Mouse (Mus musculus) intestine, embryonic 14.5 days (tissue): Measurements from ENCODE around the gene Nudt2. TPM values are rescaled to one million over a fixed set of nuclear protein-coding genes. Genes with fewer than 3 reads are reported as not detected.

Experiments
- ATAC-seq: fragments of 200-750 bp; cut with Nextera tagmentation; replicated peaks from 2 replicates; pipeline ENCODE4 v1.8.0; 2017; ENCODE audit warnings: low read depth, moderate number of reproducible peaks, moderate TSS enrichment, moderate library complexity; ENCODE audit not compliant: low FRiP score, low TSS enrichment
- DNase-seq: peaks from one replicate; pipeline ENCODE4 v3.0.0-alpha.2; 2018; ENCODE audit warnings: low spot score
- H3K27ac ChIP-seq: fragments of 300-500 bp; sonication (generic); 2 replicates; pipeline ENCODE4 v1.5.1; 2014; ENCODE audit warnings: low read depth, mild to moderate bottlenecking, control low read depth
- H3K27me3 ChIP-seq: fragments of 300-500 bp; sonication (generic); replicated peaks from 2 replicates; pipeline ENCODE4 v1.6.1; 2014; ENCODE audit warnings: low read length, control low read depth; ENCODE audit not compliant: control insufficient read depth, insufficient read depth
- H3K36me3 ChIP-seq: fragments of 300-500 bp; sonication (generic); 2 replicates; pipeline ENCODE4 v1.6.1; 2014; ENCODE audit warnings: low read length, control low read depth; ENCODE audit not compliant: control insufficient read depth, insufficient read depth
- H3K4me1 ChIP-seq: fragments of 300-500 bp; sonication (generic); replicated peaks from 2 replicates; pipeline ENCODE4 v1.6.1; 2014; ENCODE audit warnings: low read length, control low read depth, mixed read lengths; ENCODE audit not compliant: control insufficient read depth, insufficient read depth
- H3K4me2 ChIP-seq: fragments of 300-500 bp; sonication (generic); 2 replicates; pipeline ENCODE4 v1.6.1; 2014; ENCODE audit warnings: low read length
- H3K4me3 ChIP-seq: fragments of 300-500 bp; sonication (generic); 2 replicates; pipeline ENCODE4 v1.5.1; 2014; ENCODE audit warnings: low read depth, low read length, control low read depth, mixed read lengths
- H3K9ac ChIP-seq: fragments of 300-500 bp; sonication (generic); 2 replicates; pipeline ENCODE4 v1.6.1; 2014; ENCODE audit warnings: mild to moderate bottlenecking, low read length
- H3K9me3 ChIP-seq: fragments of 300-500 bp; sonication (generic); 2 replicates; pipeline ENCODE4 v1.6.1; 2016; ENCODE audit warnings: low read length, control low read depth; ENCODE audit not compliant: control insufficient read depth
- WGBS: fragments of 180-500 bp; shearing (Covaris S2); extraction: QIAGEN DNeasy Blood & Tissue Kit; methylation state at CpG from one replicate; pipeline ENCODE4 v1.1.7; 2014; 5-methylcytosine and 5-hydroxymethylcytosine counted together
- polyA plus RNA-seq: library from polyadenylated mRNA; unstranded; fragments of >200 nt; fragmentation: Nextera tagmentation; extraction: Ambion mirVana; gene quantifications from 2 replicates; pipeline ENCODE4 v1.2.1, GENCODE M21; 2014

Nudt2 gene
- polyA plus RNA-seq, 1 experiment from 2014 or later, result 58.7 TPM

GRCm38 (mm10) chr4:41506156-41506555 is 41.2 kb downstream of the Nudt2 start:
- Histone ChIP-seq H3K27ac (no peak overlapping the region), H3K4me2 (peak overlapping the region; percentile 65), H3K9ac (no peak overlapping the region), H3K36me3 (no peaks in the 10 kb centered on the region), H3K27me3 (peaks cover 9% of the 10 kb centered on the region), H3K4me3 (no peak overlapping the region), H3K9me3 (no peaks in the 10 kb centered on the region), H3K4me1 (peaks cover 6% of the 10 kb centered on the region; the same call in 1 of the 2 replicates)
- no peak for ATAC-seq
- WGBS, result 14% methylated on average over 13 of the region's 13 CpGs
- no peak for DNase-seq

DNA sequence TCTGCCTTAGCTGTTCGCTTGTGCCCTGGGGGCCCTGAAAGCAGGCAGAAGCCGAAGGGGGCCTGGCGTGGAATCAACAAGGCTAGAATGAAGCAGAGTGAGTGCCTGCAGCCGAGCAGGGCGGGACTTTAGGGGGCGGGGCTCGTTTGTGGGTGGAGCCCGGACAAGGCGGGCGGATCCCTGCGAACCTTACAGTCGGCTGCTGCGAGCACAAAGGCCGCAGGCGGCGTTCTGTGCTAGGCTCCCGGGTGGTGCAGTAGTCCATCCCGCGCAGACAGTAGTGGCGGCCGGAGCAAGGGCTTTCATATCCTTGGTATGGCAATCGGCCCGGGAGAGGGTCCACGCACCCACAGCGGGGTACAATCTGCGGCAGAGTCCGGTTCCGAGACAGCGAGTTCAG is 42.0 kb downstream of the Nudt2 start:
- H3K4me3 ChIP-seq, result peak overlapping the region; percentile 49
- H3K9me3 ChIP-seq, result no peaks in the 10 kb centered on the region
- WGBS, result 0% methylated on average over 29 of the region's 29 CpGs
- H3K27ac ChIP-seq, result no peak overlapping the region
- DNase-seq, result peak; percentile 90
- peak overlapping the region; percentile 34 for H3K9ac ChIP-seq
- H3K27me3 ChIP-seq, result peaks cover 1% of the 10 kb centered on the region
- peaks cover 6% of the 10 kb centered on the region; the same call in 1 of the 2 replicates for H3K4me1 ChIP-seq
- peak overlapping the region; percentile 65 for H3K4me2 ChIP-seq
- peak; percentile 62 for ATAC-seq
- H3K36me3 ChIP-seq, result no peaks in the 10 kb centered on the region

DNA sequence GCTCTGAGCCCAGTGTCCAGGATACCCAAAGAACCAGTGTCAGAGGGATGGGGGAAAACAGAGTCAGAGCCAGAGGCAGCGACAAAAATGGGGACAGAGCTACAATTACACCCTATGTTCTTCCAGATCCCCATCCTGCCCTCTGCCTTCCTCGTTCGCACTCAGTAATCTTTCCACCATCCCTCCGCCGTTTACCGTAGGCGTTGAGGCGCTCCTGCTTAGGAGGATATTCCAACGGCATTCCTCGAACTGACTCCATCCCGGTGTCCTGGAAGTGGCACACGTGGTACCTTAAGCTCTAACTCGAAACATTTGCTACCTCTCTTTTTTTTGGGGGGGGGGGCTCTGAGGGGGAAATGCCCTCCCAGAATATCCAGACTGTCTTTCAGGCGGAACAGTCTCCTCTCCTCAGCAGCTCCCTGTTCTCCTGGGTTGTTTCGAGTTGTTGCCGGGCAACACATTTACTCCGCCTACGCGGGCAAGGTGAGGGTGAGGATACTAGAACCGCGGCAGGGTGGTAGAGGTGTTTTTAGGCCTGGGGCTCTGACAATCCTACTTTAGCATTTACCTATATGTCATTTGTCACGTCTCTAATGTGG is 42.5 kb downstream of the Nudt2 start:
- Histone ChIP-seq H3K4me1 (peaks cover 2% of the 10 kb centered on the region; the same call in 1 of the 2 replicates), H3K27ac (no peak overlapping the region), H3K9ac (peak overlapping the region; percentile 34), H3K4me2 (peak overlapping the region; percentile 65), H3K36me3 (no peaks in the 10 kb centered on the region), H3K27me3 (no peaks in the 10 kb centered on the region; the same call in 1 of the 2 replicates), H3K4me3 (peak overlapping the region; percentile 49), H3K9me3 (no peaks in the 10 kb centered on the region)
- 3% methylated on average over 22 of the region's 22 CpGs for WGBS
- no peak for DNase-seq
- ATAC-seq, result peak; percentile 14; the same call in 1 of the 2 replicates

GRCm38 (mm10) chr4:41507998-41508397 is 43.0 kb downstream of the Nudt2 start:
- Histone ChIP-seq H3K9me3 (no peaks in the 10 kb centered on the region), H3K4me2 (no peak overlapping the region), H3K9ac (no peak overlapping the region), H3K36me3 (no peaks in the 10 kb centered on the region), H3K4me3 (no peak overlapping the region), H3K27me3 (no peaks in the 10 kb centered on the region; the same call in 1 of the 2 replicates), H3K4me1 (no peaks in the 10 kb centered on the region), H3K27ac (no peak overlapping the region)
- DNase-seq (no peak), ATAC-seq (no peak)
- 46% methylated on average over 7 of the region's 7 CpGs for WGBS

GRCm38 (mm10) chr4:41513309-41513708 is 48.4 kb downstream of the Nudt2 start:
- DNase-seq, result no peak

GRCm38 (mm10) chr4:41513714-41514113 is 48.8 kb downstream of the Nudt2 start:
- Histone ChIP-seq H3K27me3 (no peaks in the 10 kb centered on the region; the same call in 1 of the 2 replicates), H3K9ac (no peak overlapping the region), H3K4me1 (no peaks in the 10 kb centered on the region), H3K9me3 (no peaks in the 10 kb centered on the region), H3K4me3 (no peak overlapping the region), H3K4me2 (no peak overlapping the region), H3K27ac (no peak overlapping the region), H3K36me3 (no peaks in the 10 kb centered on the region)
- DNase-seq (no peak), ATAC-seq (no peak)
- WGBS, result 18% methylated on average over 8 of the region's 8 CpGs

More at GRCm38 (mm10) chr4:41513309-41513708, 48.4 kb downstream of the Nudt2 start:
- Histone ChIP-seq H3K4me3 (no peak overlapping the region), H3K4me1 (no peaks in the 10 kb centered on the region), H3K36me3 (no peaks in the 10 kb centered on the region), H3K4me2 (no peak overlapping the region), H3K9me3 (no peaks in the 10 kb centered on the region), H3K9ac (no peak overlapping the region), H3K27ac (no peak overlapping the region), H3K27me3 (no peaks in the 10 kb centered on the region; the same call in 1 of the 2 replicates)
- ATAC-seq, result no peak
- WGBS, result 34% methylated on average over 4 of the region's 4 CpGs

DNA sequence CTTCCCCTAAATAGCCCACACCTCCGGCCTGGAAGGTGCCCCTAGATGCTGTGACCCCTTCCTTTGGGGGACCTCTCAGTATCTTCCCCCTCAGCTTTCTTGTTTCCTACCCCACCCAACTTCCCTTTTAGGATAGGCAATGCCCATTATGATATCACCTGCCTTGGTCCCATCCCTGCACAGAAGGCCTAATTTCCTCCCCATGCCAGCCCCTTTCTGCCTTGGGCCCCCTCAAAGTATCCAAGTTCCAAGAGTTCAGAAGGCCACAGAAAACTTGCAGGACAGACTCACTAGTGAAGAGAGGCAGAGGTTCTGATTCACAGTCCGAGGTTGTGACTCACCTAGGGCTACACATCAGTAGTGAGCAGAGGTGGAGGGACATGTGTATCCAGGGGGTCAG is 52.3 kb downstream of the Nudt2 start, which contains the start of gene 1110017D15Rik:
1110017D15Rik (minus strand) TSS at position 101 of the 400 bp plus-strand sequence.
- no peak within 1 kb of the TSS for H3K27ac ChIP-seq
- ATAC-seq (no peak), DNase-seq (no peak)
- 0 out of 2 replicates have a peak, but pooled peaks cover 4% of the 10 kb centered on the region for H3K27me3 ChIP-seq
- H3K36me3 ChIP-seq, result no peaks in the 10 kb centered on the region
- 88% methylated on average over 2 of the region's 2 CpGs for WGBS
- H3K4me3 ChIP-seq, result no peak within 1 kb of the TSS
- H3K4me2 ChIP-seq, result no peak within 1 kb of the TSS
- no peak within 1 kb of the TSS for H3K9ac ChIP-seq
- no peaks in the 10 kb centered on the region for H3K4me1 ChIP-seq
- H3K9me3 ChIP-seq, result no peaks in the 10 kb centered on the region

DNA sequence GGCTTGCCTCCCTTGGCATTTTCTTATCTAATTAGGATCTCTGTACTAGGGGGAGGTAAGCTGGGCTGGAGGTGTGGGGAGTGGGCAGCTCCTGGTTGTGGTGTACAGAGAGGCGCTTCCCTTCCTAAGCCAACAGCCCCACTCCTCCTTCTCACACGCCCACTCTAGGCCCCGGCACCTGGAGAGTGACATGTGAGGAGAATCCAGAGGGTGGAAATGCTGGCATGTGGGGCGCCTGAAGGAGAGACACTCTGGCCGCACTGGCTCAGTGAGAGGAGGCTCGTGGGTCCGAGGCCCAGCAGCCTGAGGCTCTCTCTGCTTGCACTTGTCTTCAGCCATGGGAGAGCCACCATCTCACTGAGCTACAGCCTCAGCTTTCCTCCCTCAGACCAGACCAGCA is 53.4 kb downstream of the Nudt2 start:
- DNase-seq, result no peak
- no peak for ATAC-seq
- no peak overlapping the region for H3K27ac ChIP-seq

GRCm38 (mm10) chr4:41519195-41519594 is 54.2 kb downstream of the Nudt2 start:
- 0 out of 2 replicates have a peak, but pooled peaks cover 4% of the 10 kb centered on the region for H3K27me3 ChIP-seq
- no peak overlapping the region for H3K4me2 ChIP-seq
- H3K4me1 ChIP-seq, result no peaks in the 10 kb centered on the region
- H3K9ac ChIP-seq, result no peak overlapping the region
- no peaks in the 10 kb centered on the region for H3K9me3 ChIP-seq
- DNase-seq (no peak), ATAC-seq (no peak)
- H3K4me3 ChIP-seq, result no peak overlapping the region
- 87% methylated on average over 5 of the region's 5 CpGs for WGBS
- H3K36me3 ChIP-seq, result no peaks in the 10 kb centered on the region
- H3K27ac ChIP-seq, result no peak overlapping the region

More for the DNA sequence above, 53.4 kb downstream of the Nudt2 start:
- Histone ChIP-seq H3K36me3 (no peaks in the 10 kb centered on the region), H3K4me1 (no peaks in the 10 kb centered on the region), H3K9ac (no peak overlapping the region), H3K4me3 (no peak overlapping the region), H3K27me3 (0 out of 2 replicates have a peak, but pooled peaks cover 4% of the 10 kb centered on the region), H3K4me2 (no peak overlapping the region), H3K9me3 (no peaks in the 10 kb centered on the region)
- WGBS, result 71% methylated on average over 7 of the region's 7 CpGs
